Mouse (Mus musculus) hindbrain, embryonic 12.5 days (tissue): ENCODE measurements around the gene Fads2. TPM values are rescaled to one million over a fixed set of nuclear protein-coding genes. Genes with fewer than 3 reads are reported as not detected.

Experiments
- ATAC-seq: fragments of 200-750 bp; cut with Nextera tagmentation; 2 replicates; pipeline ENCODE4 v1.8.0; 2017; ENCODE audit warnings: moderate TSS enrichment; ENCODE audit not compliant: low FRiP score
- H3K27ac ChIP-seq: fragments of 300-500 bp; sonication (generic); 2 replicates; pipeline ENCODE4 v1.5.1; 2016; ENCODE audit warnings: mild to moderate bottlenecking
- H3K27me3 ChIP-seq: fragments of 300-500 bp; sonication (generic); 2 replicates; pipeline ENCODE4 v1.6.1; 2016; ENCODE audit warnings: mild to moderate bottlenecking
- H3K36me3 ChIP-seq: fragments of 300-500 bp; sonication (generic); 2 replicates; pipeline ENCODE4 v1.6.1; 2016; ENCODE audit warnings: mild to moderate bottlenecking
- H3K4me1 ChIP-seq: fragments of 300-500 bp; sonication (generic); 2 replicates; pipeline ENCODE4 v1.6.1; 2016
- H3K4me2 ChIP-seq: fragments of 300-500 bp; sonication (generic); replicated peaks from 2 replicates; pipeline ENCODE4 v1.6.1; 2016; ENCODE audit warnings: mild to moderate bottlenecking
- H3K4me3 ChIP-seq: fragments of 300-500 bp; sonication (generic); 2 replicates; pipeline ENCODE4 v1.5.1; 2016; ENCODE audit warnings: mild to moderate bottlenecking
- H3K9ac ChIP-seq: fragments of 300-500 bp; sonication (generic); 2 replicates; pipeline ENCODE4 v1.6.1; 2016; ENCODE audit warnings: mild to moderate bottlenecking, moderate library complexity
- H3K9me3 ChIP-seq: fragments of 300-500 bp; sonication (generic); replicated peaks from 2 replicates; pipeline ENCODE4 v1.6.1; 2016; ENCODE audit warnings: mild to moderate bottlenecking
- WGBS: fragments of 180-500 bp; shearing (Covaris S2); methylation state at CpG from one replicate; pipeline ENCODE4 v1.1.7; 2016; 5-methylcytosine and 5-hydroxymethylcytosine counted together
- polyA plus RNA-seq: library from polyadenylated mRNA; unstranded; fragments of >200 nt; fragmentation: Nextera tagmentation; extraction: Ambion mirVana; gene quantifications from 2 replicates; pipeline ENCODE4 v1.2.1, GENCODE M21; 2016

The Fads2 gene
- polyA plus RNA-seq, 1 experiment from 2014 or later = 177 TPM

- Histone ChIP-seq H3K4me2 (no peak overlapping the region), H3K4me1 (no peaks in the 10 kb centered on the region), H3K27me3 (no peaks in the 10 kb centered on the region), H3K27ac (no peak overlapping the region), H3K36me3 (peaks cover 99% of the 10 kb centered on the region), H3K4me3 (no peak overlapping the region), H3K9me3 (no peaks in the 10 kb centered on the region), H3K9ac (no peak overlapping the region)
- 100% methylated on average over 3 of the region's 3 CpGs for WGBS
- no peak for ATAC-seq
These were observed 35.0 kb downstream of the Fads2 start for GRCm38 (mm10) chr19:10066502-10066901.

DNA sequence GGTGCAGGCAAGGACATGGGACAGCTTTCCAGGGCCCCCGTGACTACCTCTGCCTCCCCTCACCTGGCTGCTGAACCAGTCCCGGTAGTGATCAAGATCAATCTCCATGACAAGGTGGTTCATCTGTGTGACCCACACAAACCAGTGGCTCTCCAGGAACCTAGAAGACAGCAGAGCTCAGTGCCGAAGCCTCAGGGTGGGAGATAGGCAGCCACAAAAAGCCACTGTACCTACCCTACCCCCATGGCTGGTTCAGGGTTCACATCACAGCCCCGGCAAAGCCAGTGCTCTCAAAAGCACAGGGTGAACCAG, 35.4 kb downstream of the Fads2 start:
- no peaks in the 10 kb centered on the region for H3K27me3 ChIP-seq
- H3K9ac ChIP-seq = no peak overlapping the region
- 94% methylated on average over 4 of the region's 4 CpGs for WGBS
- H3K9me3 ChIP-seq = no peaks in the 10 kb centered on the region
- no peak overlapping the region for H3K4me2 ChIP-seq
- no peak for ATAC-seq
- no peak overlapping the region for H3K4me3 ChIP-seq
- no peak overlapping the region for H3K27ac ChIP-seq
- H3K4me1 ChIP-seq = peaks cover 1% of the 10 kb centered on the region
- H3K36me3 ChIP-seq = peaks cover 99% of the 10 kb centered on the region

- H3K4me3 ChIP-seq = no peak overlapping the region
- H3K9me3 ChIP-seq = no peaks in the 10 kb centered on the region
- H3K27ac ChIP-seq = no peak overlapping the region
- no peak overlapping the region for H3K9ac ChIP-seq
- WGBS = 93% methylated on average over 5 of the region's 5 CpGs
- H3K27me3 ChIP-seq = no peaks in the 10 kb centered on the region
- H3K36me3 ChIP-seq = peaks cover 99% of the 10 kb centered on the region
- no peak for ATAC-seq
- no peak overlapping the region for H3K4me2 ChIP-seq
- H3K4me1 ChIP-seq = peaks cover 6% of the 10 kb centered on the region
These were observed 35.9 kb downstream of the Fads2 start for GRCm38 (mm10) chr19:10065465-10066188.

DNA sequence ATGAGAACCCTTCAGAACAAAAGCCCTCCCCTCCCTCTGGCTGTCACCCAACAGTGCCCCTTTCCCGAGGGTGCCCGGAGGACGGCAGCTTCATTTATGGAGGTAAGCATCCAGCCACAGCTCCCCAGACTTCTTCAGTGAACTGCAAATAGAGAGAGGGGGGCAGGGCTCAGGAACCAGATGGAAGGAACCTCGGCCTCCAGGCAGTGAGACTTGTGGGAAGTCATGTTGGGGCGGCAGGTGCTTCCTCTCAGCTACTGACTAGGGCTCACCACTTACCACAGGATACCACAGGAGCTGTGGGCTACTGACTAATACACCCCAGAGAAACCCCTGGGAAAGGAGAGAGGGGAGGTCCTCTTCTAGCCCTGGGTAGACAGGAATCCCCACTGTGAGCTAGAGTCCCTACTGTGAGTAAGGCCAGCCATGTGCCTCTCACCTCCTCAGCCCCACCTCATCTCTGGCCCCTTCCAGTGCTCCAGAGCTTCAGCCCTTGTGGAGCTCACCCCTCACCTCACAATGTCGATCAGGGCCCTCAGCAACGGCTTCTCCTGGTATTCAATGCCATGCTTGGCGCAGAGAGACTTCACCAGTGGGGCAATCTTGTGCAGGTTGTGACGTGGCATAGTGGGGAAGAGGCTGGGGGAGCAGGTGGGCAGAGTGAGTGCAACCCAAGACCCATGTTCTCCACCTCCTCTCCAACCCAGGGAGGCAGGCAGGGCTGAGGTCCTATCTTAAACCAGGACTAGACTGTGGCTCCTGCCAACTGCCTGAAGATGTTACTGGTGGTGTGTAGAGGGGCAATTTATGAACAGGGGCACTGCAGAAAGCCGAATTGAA, 37.2 kb downstream of the Fads2 start:
- no peak for ATAC-seq
- Histone ChIP-seq H3K36me3 (peaks cover 87% of the 10 kb centered on the region), H3K9ac (no peak overlapping the region), H3K9me3 (no peaks in the 10 kb centered on the region), H3K4me3 (no peak overlapping the region), H3K27ac (no peak overlapping the region), H3K4me2 (no peak overlapping the region), H3K4me1 (peaks cover 7% of the 10 kb centered on the region), H3K27me3 (no peaks in the 10 kb centered on the region)
- WGBS = 90% methylated on average over 9 of the region's 10 CpGs

DNA sequence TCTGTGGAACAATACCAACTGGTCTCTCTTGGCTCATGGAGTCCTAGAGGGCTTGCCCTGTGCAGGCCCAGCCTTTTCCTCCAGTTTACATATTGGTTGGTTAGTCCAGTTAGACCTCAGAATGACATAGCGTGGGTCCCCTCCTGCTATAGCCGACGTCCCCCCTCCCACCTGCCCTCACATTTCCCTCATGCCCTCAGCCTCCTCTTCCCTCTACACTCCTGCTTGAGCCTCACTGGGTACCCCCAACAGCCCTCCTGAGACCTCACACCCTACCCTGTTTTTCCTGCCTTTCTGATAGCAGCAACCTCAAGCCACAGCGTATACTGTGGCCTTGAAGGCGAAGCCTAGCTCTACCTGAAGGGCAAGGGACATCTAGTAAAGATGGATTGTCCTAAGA, 38.7 kb downstream of the Fads2 start:
- H3K9me3 ChIP-seq = no peaks in the 10 kb centered on the region
- H3K27me3 ChIP-seq = no peaks in the 10 kb centered on the region
- H3K4me3 ChIP-seq = no peak overlapping the region
- ATAC-seq = no peak
- no peak overlapping the region for H3K9ac ChIP-seq
- no peak overlapping the region for H3K27ac ChIP-seq
- H3K36me3 ChIP-seq = peaks cover 72% of the 10 kb centered on the region
- 89% methylated on average over 5 of the region's 5 CpGs for WGBS
- no peak overlapping the region for H3K4me2 ChIP-seq
- peaks cover 7% of the 10 kb centered on the region for H3K4me1 ChIP-seq

GRCm38 (mm10) chr19:10062292-10062691, 39.3 kb downstream of the Fads2 start:
- H3K27me3 ChIP-seq = no peaks in the 10 kb centered on the region
- H3K4me3 ChIP-seq = no peak overlapping the region
- H3K9me3 ChIP-seq = no peaks in the 10 kb centered on the region
- H3K9ac ChIP-seq = no peak overlapping the region
- H3K27ac ChIP-seq = no peak overlapping the region
- H3K4me2 ChIP-seq = no peak overlapping the region
- 93% methylated on average over 8 of the region's 8 CpGs for WGBS
- no peak for ATAC-seq
- peaks cover 66% of the 10 kb centered on the region for H3K36me3 ChIP-seq
- H3K4me1 ChIP-seq = peaks cover 7% of the 10 kb centered on the region

DNA sequence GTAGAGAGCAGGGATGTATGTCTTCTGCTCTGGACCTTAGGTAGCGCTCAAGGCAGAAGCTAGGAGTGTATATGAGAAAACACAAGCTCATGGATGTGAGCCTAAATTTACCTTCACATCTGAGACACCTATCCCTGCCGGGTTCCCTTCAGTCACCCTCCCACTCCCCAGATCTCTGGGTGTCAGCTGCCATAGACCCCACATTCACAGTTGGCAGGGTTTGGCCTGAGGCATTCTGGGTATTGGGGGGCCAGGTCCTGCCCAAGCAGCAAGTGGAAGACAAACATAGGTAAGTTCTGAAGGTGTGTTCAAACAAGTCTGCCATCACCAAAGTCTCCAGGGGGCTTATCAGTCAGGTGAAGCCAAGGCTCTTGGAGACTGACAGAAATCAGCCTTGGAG, 39.9 kb downstream of the Fads2 start:
- Histone ChIP-seq H3K4me3 (no peak overlapping the region), H3K9me3 (no peaks in the 10 kb centered on the region), H3K9ac (no peak overlapping the region), H3K4me2 (no peak overlapping the region), H3K27me3 (no peaks in the 10 kb centered on the region), H3K27ac (no peak overlapping the region), H3K36me3 (peaks cover 63% of the 10 kb centered on the region), H3K4me1 (peaks cover 7% of the 10 kb centered on the region)
- no peak for ATAC-seq
- WGBS = 90% methylated on average over 2 of the region's 2 CpGs

- no peak overlapping the region for H3K4me3 ChIP-seq
- H3K9ac ChIP-seq = no peak overlapping the region
- H3K27me3 ChIP-seq = no peaks in the 10 kb centered on the region
- no peak for ATAC-seq
- H3K4me1 ChIP-seq = peaks cover 7% of the 10 kb centered on the region
- H3K36me3 ChIP-seq = peaks cover 58% of the 10 kb centered on the region
- H3K9me3 ChIP-seq = no peaks in the 10 kb centered on the region
- H3K27ac ChIP-seq = peak overlapping the region; percentile 62
- 42% methylated on average over 8 of the region's 8 CpGs for WGBS
- H3K4me2 ChIP-seq = no peak overlapping the region
These were observed 40.6 kb downstream of the Fads2 start for GRCm38 (mm10) chr19:10060783-10061590.

- 0 out of 2 replicates have a peak overlapping the region, but pooled peaks have one; percentile 4 for H3K27ac ChIP-seq
- peaks cover 50% of the 10 kb centered on the region for H3K36me3 ChIP-seq
These were observed 41.5 kb downstream of the Fads2 start for GRCm38 (mm10) chr19:10059911-10060567.

GRCm38 (mm10) chr19:10058876-10059427, 42.6 kb downstream of the Fads2 start:
- Histone ChIP-seq H3K4me2 (no peak overlapping the region), H3K4me1 (peaks cover 7% of the 10 kb centered on the region), H3K27ac (no peak overlapping the region), H3K36me3 (peaks cover 41% of the 10 kb centered on the region), H3K9me3 (no peaks in the 10 kb centered on the region), H3K27me3 (no peaks in the 10 kb centered on the region), H3K9ac (no peak overlapping the region), H3K4me3 (no peak overlapping the region)
- 64% methylated on average over 9 of the region's 9 CpGs for WGBS
- ATAC-seq = no peak

More at GRCm38 (mm10) chr19:10059911-10060567, 41.5 kb downstream of the Fads2 start:
- Histone ChIP-seq H3K4me1 (peaks cover 7% of the 10 kb centered on the region), H3K9me3 (no peaks in the 10 kb centered on the region), H3K4me2 (no peak overlapping the region), H3K9ac (no peak overlapping the region), H3K4me3 (no peak overlapping the region), H3K27me3 (no peaks in the 10 kb centered on the region)
- WGBS = 60% methylated on average over 10 of the region's 10 CpGs
- peak; percentile 46 for ATAC-seq

- Histone ChIP-seq H3K4me2 (no peak overlapping the region), H3K9ac (no peak overlapping the region), H3K27ac (no peak overlapping the region), H3K27me3 (no peaks in the 10 kb centered on the region), H3K4me1 (peaks cover 7% of the 10 kb centered on the region), H3K4me3 (no peak overlapping the region), H3K9me3 (no peaks in the 10 kb centered on the region), H3K36me3 (peaks cover 35% of the 10 kb centered on the region)
- 90% methylated on average over 1 of the region's 1 CpGs for WGBS
- ATAC-seq = no peak
These were observed 43.2 kb downstream of the Fads2 start for GRCm38 (mm10) chr19:10058352-10058825.
